Mouse (Mus musculus): ENCODE data around the gene Tspan12.
"Not testable (repeated sequence)": the region's sequence is repeated elsewhere in the genome, so short reads cannot be mapped to it uniquely, and the experiment has no call there.

Tspan12 gene

DNA sequence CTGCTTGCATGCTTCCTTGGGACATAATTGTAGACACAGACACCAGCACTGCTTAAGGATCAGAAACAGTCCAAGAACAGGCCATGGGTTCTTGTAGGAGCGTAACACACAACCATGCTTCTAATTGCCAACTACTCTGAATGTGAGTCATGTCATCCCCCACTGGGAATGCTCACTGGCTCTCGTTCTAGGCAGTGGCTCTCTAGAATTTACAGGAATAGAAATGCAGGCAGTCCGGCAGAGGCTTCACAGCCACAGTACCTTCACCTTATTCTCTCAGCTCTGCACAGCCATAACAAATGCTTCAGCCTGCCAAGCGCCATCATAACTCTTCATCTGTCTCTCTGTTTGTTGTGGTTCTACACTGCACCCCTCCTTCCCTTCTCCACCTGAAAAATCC is 23.9 kb downstream of the Tspan12 start:
- DNase-seq (ENCODE audit: inconsistent ontology term): no peak

GRCm38 (mm10) chr6:21828001-21828400 is 24.3 kb downstream of the Tspan12 start:
- DNase-seq (ENCODE audit: inconsistent ontology term): no peak

DNA sequence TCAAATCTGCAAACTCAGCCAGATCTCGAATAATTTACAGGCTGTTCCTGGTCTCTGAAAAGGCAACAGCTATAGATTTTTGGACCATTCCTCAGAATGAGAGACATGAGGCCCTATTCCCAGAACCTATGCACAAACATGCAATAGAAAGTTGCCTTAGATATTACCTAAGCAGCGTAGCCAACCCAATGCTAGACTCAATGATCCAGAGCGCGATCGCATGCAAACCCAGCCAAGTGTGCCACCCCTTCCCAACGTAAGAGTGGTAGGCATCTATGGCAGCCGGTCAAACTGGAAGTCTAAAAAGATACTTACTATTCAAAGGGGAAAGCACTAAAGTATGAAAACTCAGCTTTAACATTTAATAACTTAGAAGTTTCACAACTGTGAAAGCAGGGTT is 28.6 kb downstream of the Tspan12 start:
- no peak for DNase-seq (ENCODE audit: inconsistent ontology term)

DNA sequence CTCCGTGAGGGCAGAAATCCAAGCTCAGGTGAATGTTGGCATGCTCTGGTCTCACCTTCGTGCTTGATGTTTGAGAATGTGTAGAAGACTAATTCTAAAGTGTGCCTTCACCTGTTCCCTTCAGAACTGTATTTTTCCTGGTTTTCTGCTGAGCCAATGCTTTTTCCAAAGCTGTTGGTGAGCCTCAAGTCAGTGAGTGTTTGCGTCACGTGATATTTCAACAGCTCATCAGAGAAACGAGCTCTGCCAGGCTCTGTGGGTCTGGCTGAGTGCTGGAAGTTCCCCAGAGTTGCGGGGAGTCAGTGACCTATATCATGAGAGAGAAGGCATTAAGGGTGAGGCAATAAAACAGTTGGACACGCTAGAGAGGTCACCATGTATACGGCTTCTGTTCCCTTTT is 29.0 kb downstream of the Tspan12 start:
- no peak for DNase-seq (ENCODE audit: inconsistent ontology term)

DNA sequence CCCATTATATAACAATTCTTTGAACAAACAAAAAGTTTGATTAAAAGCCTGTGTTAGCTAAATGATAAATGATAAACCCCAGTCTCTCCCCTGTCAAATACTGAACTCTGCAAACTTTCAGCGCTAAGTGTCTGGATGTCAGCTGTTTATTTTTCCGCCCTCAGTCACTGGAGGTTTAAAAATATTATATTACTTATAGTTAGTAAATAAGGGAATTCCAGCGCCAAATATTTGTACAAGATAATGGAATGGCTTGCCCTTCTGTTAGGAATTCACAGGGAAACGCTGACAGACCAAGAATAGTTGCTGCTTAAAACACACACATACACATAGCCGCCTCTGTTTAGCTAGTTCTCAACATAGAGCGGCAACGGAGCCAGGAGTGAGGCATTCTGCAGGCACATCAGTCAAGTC is 29.6 kb downstream of the Tspan12 start:
- DNase-seq (ENCODE audit: inconsistent ontology term): no peak

- no peak for DNase-seq (ENCODE audit: inconsistent ontology term)
These were observed 34.1 kb downstream of the Tspan12 start for GRCm38 (mm10) chr6:21818107-21818807.

DNA sequence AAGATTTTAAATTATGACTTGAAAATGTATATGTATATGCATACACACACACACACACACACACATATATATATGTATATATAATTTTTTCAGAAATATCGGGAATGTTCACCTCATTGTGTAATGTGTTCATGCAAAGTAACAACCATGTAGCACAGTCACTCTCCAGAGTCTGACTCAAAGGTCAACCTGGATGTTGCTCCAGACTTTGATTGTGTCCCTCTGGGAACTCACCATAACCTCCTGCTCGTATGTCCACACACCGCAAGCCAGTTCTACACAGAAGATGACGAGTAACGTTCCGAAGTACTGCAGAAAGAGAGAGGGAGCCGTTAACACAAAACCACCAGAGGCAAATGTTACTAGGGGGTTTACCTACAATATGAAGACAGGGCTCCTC is 46.3 kb downstream of the Tspan12 start:
- no peak for DNase-seq (ENCODE audit: inconsistent ontology term)

GRCm38 (mm10) chr6:21805013-21805570 is 47.2 kb downstream of the Tspan12 start:
- peak; percentile 45 for DNase-seq (ENCODE audit: inconsistent ontology term)

GRCm38 (mm10) chr6:21803483-21804340 is 48.6 kb downstream of the Tspan12 start:
- no peak for DNase-seq (ENCODE audit: inconsistent ontology term)

DNA sequence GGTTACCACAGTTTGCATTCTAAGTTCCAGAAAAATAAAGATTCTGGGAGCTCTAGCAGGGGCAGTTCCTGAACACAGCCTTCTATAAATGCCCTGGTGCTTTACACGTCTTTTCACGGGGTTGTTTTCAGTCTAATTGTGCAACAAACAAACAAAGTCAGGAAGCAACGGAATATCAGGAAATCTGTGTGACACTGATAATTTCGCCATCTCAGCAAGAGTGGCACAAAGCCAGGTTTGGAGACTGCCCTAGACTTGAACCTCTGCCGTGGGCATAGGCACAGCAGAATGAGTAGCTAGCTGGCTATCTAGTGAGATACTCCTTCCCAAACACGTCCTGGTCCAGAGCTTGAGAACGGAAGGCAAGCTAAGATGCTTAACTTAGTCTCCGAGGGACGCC is 53.7 kb downstream of the Tspan12 start:
- no peak for DNase-seq (ENCODE audit: inconsistent ontology term)

DNA sequence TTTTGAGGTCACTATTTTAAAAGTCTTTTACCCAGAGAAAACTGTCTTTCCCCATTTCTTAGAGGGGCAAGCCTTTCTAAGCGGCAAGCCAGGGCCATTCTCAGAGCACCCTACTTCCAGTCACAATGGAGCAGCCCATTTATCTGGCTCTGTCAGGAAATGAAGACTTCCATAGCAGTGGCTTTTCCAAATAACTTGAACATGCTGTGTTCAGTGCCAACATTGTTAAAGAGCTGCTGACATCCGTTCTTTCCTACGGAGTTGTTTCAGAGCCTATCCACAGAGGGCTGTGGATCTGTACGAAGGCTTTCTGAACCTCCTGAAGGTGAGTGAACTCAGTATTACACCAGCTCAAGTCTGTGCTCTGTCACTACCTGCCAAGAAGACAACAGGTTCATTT is 55.2 kb downstream of the Tspan12 start:
- no peak for DNase-seq (ENCODE audit: inconsistent ontology term)

GRCm38 (mm10) chr6:21796413-21796812 is 55.9 kb downstream of the Tspan12 start:
- no peak for DNase-seq (ENCODE audit: inconsistent ontology term)

DNA sequence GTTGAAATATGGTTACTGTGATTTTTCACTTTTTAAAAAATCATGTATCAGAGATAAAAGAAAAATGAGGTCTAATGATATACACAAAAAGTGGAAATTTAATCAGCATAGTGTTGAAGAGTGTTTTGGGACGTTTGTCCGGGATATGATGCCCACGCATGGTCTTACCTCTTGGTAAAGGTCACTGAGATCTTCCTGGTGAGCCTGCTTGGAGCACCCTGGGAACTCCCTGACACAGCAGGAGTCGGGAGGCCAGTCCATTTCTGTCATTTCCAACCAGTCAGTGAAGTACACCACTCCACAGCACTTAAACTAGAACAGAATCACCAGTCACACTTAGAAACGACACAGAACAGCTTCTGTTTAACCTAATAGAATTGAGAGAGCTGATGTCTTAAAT is 56.9 kb downstream of the Tspan12 start:
- DNase-seq (ENCODE audit: inconsistent ontology term): no peak

- DNase-seq (ENCODE audit: inconsistent ontology term): peak; percentile 62
These were observed 57.3 kb downstream of the Tspan12 start for GRCm38 (mm10) chr6:21795072-21795407.

DNA sequence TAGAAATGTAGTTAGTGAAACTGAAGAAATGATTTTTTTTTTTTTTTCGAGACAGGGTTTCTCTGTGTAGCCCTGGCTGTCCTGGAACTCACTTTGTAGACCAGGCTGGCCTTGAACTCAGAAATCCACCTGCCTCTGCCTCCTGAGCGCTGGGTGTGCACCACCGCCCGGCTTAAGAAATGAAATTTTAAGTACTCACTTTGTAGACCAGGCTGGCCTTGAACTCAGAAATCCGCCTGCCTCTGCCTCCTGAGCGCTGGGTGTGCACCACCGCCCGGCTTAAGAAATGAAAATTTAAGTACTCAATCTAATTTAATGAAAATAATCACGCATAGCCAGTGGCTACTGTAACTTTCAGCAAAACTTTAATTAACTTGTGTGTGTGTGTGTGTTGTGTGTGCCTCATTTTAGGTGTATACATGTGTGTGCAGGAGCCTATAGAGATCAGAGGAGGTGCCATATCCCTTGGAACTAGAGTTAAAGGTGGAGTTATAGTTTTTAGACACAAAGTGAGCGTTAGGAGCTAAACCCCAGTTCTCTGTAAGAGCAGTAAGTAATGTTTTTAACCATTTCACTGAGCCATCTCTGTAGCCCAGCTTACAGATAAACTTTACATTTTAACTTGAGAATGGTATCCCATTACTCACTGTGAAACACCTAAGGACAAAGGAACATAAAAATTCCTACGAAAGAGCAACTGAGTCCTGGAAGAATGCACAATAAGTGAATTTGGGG is 57.8 kb downstream of the Tspan12 start:
- DNase-seq (ENCODE audit: inconsistent ontology term): no peak

- no peak for DNase-seq (ENCODE audit: inconsistent ontology term)
These were observed 61.0 kb downstream of the Tspan12 start for GRCm38 (mm10) chr6:21791307-21791706.

GRCm38 (mm10) chr6:21790550-21791086 is 61.7 kb downstream of the Tspan12 start:
- no peak for DNase-seq (ENCODE audit: inconsistent ontology term)

GRCm38 (mm10) chr6:21790036-21790435 is 62.3 kb downstream of the Tspan12 start:
- no peak for DNase-seq (ENCODE audit: inconsistent ontology term)

DNA sequence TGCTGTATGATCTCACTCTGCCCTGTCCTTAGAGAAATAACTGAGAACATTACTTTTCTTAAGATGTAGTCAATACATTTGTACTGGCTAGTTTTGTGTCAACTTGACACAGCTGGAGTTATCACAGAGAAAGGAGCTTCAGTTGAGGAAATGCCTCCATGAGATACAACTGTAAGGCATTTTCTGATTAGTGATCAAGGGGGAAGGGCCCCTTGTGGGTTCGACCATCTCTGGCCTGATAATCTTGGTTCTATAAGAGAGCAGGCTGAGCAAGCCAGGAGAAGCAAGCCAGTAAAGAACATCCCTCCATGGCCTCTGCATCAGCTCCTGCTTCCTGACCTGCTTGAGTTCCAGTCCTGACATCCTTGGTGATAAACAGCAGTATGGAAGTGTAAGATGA is 62.7 kb downstream of the Tspan12 start:
- not testable (repeated sequence) for DNase-seq (ENCODE audit: inconsistent ontology term)

DNA sequence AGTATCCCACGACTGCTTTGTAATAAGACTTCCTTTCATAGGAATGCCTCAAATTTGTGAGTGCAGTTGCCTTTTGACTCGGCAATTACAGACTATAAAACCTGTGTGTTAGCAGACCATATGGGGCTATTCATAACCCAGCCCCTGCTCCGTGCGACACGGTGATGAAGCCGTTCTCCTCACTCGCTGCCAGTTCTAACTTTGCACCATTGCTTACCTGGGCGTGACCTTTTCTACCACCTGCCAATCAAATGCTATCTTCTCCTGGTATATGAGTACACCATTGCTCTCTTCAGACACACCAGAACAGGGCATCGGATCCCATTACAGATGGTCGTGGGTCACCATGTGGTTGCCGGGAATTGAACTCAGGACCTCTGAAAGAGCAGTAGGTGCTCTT is 64.6 kb downstream of the Tspan12 start:
- no peak for DNase-seq (ENCODE audit: inconsistent ontology term)

- peak; percentile 25 for DNase-seq (ENCODE audit: inconsistent ontology term)
These were observed 65.0 kb downstream of the Tspan12 start for GRCm38 (mm10) chr6:21787274-21787673.

All from Muller cell, postnatal 12 days (primary cell).